Mouse (Mus musculus): ENCODE measurements at regions not wholly inside any gene's neighbourhood (a gene's known extent, or its start where the extent isn't known, plus 50 kb on each side); places are given as distances from the start of the nearest gene placed in this dataset.

DNA sequence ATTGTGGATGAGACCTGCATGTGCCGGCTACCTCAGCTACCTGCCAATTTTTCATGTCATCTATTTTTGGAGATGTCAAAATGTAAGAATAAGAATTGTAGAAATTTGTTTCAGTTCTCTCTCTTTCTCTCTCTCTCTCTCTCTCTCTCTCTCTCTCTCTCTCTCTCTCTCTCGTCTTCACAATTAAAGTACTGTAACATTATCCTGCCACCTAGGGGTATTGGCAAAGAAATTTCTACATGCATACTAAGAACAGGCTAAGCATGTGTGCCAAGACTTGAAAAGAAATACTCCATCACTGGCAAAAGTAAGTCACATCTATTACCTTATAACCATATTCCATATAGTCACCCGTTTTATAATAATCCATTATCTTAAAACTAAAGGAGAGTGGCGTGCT lies 398.2 kb upstream of the Adamts16 start:
- DNase-seq (ENCODE audit: low spot score): no peak

DNA sequence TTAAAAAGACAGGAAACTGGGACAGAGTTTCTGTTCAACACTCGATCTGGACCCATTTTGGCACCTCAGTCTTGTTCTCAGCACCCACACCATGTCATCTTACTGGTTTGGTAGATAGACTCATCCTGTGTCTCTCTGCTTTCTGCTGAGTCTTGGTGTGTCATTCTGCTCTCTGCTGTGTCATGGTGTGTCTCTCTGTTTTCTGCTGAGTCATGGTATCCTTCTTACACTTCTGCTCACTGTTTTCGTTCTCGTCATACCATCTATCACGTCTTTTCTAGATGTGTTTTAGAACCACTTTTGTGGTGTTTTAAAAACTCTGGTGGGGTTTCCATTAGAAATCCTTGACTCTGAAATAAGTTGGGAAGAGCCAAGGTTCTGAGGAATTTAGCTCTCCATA lies 393.7 kb upstream of the Adamts16 start:
- DNase-seq (ENCODE audit: low spot score): no peak

DNA sequence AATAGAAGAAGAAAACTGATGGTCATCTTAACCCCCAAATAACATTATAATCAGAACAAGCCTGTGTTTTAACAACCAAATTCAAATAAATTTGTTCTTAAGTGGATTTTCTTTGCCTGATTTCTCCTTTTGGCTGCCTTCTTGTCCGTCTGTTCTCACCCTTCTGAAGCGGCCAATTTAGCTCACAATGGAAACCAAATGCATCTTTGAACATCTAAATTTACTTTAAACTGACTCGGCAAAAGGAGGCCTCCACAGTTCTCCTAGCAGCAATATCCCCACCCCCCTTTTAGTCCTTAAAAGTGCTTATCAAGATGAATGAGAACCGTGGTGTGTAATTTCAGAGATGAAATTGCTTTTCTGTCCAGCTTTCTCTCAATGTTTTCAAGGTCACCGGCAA lies 389.6 kb upstream of the Adamts16 start:
- peak; percentile 19 for DNase-seq (ENCODE audit: low spot score)

- DNase-seq (ENCODE audit: low spot score): no peak
These were observed 373.2 kb upstream of the Adamts16 start for GRCm38 (mm10) chr13:71214776-71215175.

- no peak for DNase-seq (ENCODE audit: low spot score)
These were observed 369.8 kb upstream of the Adamts16 start for GRCm38 (mm10) chr13:71211363-71211762.

- no peak for DNase-seq (ENCODE audit: low spot score)
These were observed 369.1 kb upstream of the Adamts16 start for GRCm38 (mm10) chr13:71210658-71211251.

DNA sequence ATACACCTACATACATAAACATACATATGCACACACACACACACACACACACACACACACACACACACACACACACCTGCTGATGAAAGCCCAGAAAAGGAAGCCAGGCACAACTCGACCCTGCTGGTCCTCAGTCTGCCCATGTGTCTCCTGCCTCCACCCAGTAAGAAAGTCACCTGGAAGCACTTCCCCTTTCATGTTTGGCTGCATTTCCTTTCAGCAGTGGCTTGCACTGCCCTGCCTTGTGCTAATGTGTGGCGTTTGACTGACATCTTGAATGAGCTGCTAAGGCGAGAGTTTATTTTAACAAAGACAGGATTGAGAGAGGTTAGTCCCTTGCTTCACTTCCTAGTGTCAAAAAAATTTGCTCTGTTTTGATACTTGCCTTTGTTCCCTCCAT lies 364.1 kb upstream of the Adamts16 start:
- no peak for DNase-seq (ENCODE audit: low spot score)

DNA sequence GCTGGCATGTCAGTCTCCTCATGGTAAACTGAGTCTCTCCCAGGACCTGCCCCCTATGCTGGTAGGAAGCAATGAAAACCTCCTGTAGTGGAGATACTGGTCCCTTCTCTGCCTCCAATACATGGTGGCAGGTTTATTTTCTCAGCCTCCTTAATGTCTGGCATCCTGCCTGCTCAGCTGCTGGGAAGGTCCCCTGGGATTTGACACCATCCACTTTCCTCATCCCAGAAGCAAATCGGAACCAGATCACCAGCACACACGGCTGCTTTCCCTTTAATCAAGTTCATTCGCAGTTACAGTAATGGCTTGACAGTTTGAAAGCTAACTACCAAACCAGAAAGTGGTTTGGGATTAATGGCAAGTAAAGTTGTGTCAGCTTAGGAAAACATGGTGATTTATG lies 359.0 kb upstream of the Adamts16 start:
- DNase-seq (ENCODE audit: low spot score): no peak

- DNase-seq (ENCODE audit: low spot score): no peak
These were observed 354.1 kb upstream of the Adamts16 start for GRCm38 (mm10) chr13:71195675-71196074.

GRCm38 (mm10) chr13:71184500-71184899 lies 342.9 kb upstream of the Adamts16 start:
- no peak for DNase-seq (ENCODE audit: low spot score)

DNA sequence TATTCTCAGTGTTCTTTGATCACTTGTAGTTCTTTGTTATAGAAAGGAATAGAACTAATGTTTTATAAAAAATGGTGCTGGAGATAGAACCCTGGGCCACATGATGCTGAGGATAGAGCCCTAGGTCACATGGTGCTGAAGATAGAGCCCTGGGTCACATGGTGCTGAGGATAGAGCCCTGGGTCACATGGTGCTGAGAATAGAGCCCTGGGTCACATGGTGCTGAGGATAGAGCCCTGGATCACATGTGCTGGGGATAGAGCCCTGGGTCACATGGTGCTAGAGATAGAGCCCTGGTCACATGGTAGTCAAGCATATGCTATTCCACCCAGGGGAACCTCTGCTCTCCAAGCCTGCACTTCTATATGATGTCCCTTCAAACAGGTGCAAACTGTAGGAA lies 337.5 kb upstream of the Adamts16 start:
- no peak for DNase-seq (ENCODE audit: low spot score)

- DNase-seq (ENCODE audit: low spot score): no peak
These were observed 332.7 kb upstream of the Adamts16 start for GRCm38 (mm10) chr13:71174335-71174734.

GRCm38 (mm10) chr13:71166226-71166625 lies 324.6 kb upstream of the Adamts16 start:
- no peak for DNase-seq (ENCODE audit: low spot score)

- DNase-seq (ENCODE audit: low spot score): no peak
These were observed 323.7 kb upstream of the Adamts16 start for GRCm38 (mm10) chr13:71165096-71165920.

DNA sequence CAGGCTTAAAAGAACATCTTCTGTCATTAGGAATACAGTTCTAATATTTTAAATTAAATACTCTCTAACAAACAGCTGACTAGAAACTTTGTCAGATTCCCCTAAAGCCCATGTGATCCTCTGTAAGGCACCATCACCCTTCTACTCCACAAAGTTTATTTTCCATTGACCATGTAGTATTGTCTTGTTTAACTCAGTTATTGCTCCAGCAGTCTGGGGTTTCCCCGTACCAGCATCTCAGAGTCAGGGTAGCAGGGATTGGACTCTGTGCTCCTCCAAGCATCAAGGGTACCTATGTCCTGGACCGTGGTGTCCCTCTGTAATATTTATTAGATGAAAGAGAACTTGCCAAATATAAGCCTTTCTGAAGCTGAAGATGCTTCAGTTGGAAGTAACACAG lies 322.4 kb upstream of the Adamts16 start:
- DNase-seq (ENCODE audit: low spot score): no peak

- no peak for DNase-seq (ENCODE audit: low spot score)
These were observed 321.3 kb upstream of the Adamts16 start for GRCm38 (mm10) chr13:71162952-71163351.

GRCm38 (mm10) chr13:71158300-71158860 lies 316.8 kb upstream of the Adamts16 start:
- no peak for DNase-seq (ENCODE audit: low spot score)

GRCm38 (mm10) chr13:71157656-71158299 lies 316.2 kb upstream of the Adamts16 start:
- DNase-seq (ENCODE audit: low spot score): no peak

GRCm38 (mm10) chr13:71150092-71150491 lies 308.5 kb upstream of the Adamts16 start:
- no peak for DNase-seq (ENCODE audit: low spot score)

- DNase-seq (ENCODE audit: low spot score): no peak
These were observed 307.7 kb upstream of the Adamts16 start for GRCm38 (mm10) chr13:71149303-71149696.

DNA sequence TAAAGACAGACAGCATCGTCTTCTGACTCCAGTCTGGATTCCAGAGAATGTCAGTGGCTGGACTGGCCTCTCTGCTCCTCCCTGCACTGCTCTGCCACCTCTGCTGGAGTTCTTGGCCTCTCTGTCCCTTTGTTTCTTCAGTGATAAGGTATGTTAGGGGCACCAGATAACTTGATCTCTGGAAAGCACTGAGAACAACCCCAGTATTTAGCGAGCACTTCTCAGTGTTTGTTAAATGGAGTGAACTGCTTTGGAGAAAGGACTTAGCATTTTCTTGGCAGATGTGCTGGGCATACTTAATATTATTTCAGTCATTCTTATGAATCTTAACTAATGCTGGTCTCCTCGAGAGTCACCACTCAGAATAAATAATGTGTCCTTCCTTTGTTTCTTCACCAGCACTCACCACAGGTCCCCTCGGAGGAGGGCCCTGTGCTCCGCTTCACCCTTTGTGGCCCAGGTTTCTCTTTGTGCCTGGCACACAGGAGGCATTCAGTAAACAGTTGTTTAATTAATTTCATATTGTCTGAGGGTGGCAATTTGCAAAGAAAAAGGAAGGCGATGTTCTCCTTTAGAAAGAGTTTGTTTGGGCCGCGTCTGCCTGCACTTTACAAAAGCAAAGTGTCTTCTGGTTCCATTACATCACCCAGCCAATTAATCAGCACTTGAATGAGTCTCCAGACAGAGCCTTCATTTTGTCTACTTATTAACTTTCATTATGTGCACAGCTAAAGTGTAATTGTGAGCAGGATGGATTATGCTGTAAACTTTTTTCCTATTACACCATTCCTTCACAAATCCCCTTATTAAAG lies 307.1 kb upstream of the Adamts16 start:
- DNase-seq (ENCODE audit: low spot score): no peak

DNA sequence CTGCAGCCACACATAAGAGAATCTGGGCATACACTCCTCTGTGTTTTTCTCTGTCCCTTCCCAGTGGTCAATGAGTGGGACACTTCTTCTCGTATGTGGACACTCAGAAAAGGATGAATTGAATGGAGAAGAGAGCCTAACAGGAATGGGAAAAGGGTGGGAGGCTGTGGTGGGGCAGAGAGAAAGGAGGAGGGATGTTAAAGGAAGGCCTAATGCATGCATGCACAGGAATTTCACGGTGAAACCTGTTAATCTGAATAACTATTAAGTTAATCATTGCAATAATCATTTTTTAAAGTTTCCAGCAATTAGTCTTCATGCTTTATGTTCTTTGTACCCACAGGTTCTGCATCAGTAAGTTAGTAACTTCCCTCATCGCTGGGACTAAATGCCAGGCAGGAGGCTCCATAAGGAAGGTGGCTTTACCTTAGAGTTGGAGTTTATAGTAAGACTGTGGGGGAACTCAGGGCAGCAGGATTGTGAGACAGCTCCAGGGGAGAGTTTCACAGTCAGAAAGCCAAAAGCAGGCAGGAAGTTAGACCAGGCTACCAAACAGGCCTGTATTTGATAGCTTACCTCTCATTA lies 305.3 kb upstream of the Adamts16 start:
- no peak for DNase-seq (ENCODE audit: low spot score)
